Mouse (Mus musculus): ENCODE measurements around the gene Ankrd12. TPM values are rescaled to one million over a fixed set of nuclear protein-coding genes. Genes with fewer than 3 reads are reported as not detected.

Ankrd12 gene
- total and polyA plus RNA-seq, 3 experiments = 2.6 to 22.2 (median 18.7) TPM

DNA sequence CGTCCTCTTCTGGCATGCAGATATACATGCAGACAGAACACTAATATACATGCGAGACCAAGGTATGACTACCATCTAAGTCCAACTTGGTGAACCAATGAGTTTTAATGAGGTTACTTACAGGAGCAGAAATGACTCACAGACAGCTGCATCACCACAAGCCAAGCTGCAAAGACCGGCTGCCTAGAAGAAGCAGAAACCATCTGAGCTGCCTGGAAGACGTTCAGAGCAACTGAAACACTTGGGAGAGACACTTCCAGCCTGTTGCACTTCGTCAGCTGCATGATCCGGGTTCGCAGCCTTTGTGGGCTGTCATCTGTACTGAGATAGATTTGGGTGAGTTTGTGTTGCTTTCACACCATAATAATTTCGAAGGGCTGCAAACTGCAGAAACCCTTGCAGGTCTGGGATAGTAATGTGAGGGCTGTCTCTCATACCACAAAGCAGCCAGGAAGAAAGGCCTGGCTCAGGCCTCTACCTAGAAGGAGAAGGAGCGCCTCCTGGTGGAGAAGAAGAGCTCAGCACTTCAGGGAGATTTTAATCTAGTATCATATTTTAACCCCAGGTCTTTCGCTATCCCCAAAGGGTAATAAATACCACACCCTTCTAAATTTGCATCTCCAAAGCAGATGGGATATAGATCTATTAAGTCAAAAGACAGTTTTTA is 29.8 kb upstream of the Ankrd12 start:
- Histone ChIP-seq H3K79me2 (replicated peaks; ENCODE audit: control insufficient read depth, insufficient read depth, low read length) (no peaks in the 10 kb centered on the region), H3K27ac (no peak overlapping the region), H3K9ac (ENCODE audit: low read depth, low read length) (no peak overlapping the region), H3K4me1 (ENCODE audit: control insufficient read depth, insufficient read depth, low read length) (peaks cover 2% of the 10 kb centered on the region; the same call in 1 of the 2 replicates), H3K4me3 (no peak overlapping the region), H3K27me3 (ENCODE audit: control insufficient read depth, insufficient read depth, low read length) (no peaks in the 10 kb centered on the region), H3K36me3 (ENCODE audit: control insufficient read depth, insufficient read depth, low read length) (no peaks in the 10 kb centered on the region; the same call in 1 of the 2 replicates)
- intact Hi-C loops (cut with DNase I) = loop anchor here (1.0 to 10.0 kb wide), 4 partner anchors 45 to 402 kb away; partner anchors contain the start of gene Twsg1
- peak; percentile 97 for TF ChIP-seq CTCF (IDR thresholded peaks at IDR 0.05)
- no peak for TF ChIP-seq POLR2A (IDR thresholded peaks at IDR 0.05; ENCODE audit: insufficient read depth, low read depth, low read length)
- 0 out of 2 replicates have a peak, but pooled peaks have one; percentile 45 for TF ChIP-seq EP300 (IDR thresholded peaks at IDR 0.05; ENCODE audit: insufficient read depth, low read depth, low read length)
- DNase-seq = peak; percentile 55 to 59
- 46% methylated on average over 10 of the region's 10 CpGs for whole genome bisulfite sequencing

- no peaks in the 10 kb centered on the region; the same call in 1 of the 2 replicates for H3K79me2 ChIP-seq (replicated peaks; ENCODE audit: control insufficient read depth, insufficient read depth, low read length)
- H3K9ac ChIP-seq (ENCODE audit: low read depth, low read length) = no peak overlapping the region
- no peak for DNase-seq
- no peak overlapping the region for H3K4me3 ChIP-seq
- TF ChIP-seq POLR2A (IDR thresholded peaks at IDR 0.05; ENCODE audit: insufficient read depth, low read depth, low read length) (no peak), CTCF (IDR thresholded peaks at IDR 0.05) (no peak), EP300 (IDR thresholded peaks at IDR 0.05; ENCODE audit: insufficient read depth, low read depth, low read length) (no peak)
- intact Hi-C loops (cut with DNase I) = loop anchor here (10.0 kb wide), 1 partner anchor 399 kb away; no protein-coding TSS in a partner anchor
- 87% methylated on average over 7 of the region's 7 CpGs for WGBS
- H3K4me1 ChIP-seq (ENCODE audit: control insufficient read depth, insufficient read depth, low read length) = peaks cover 3% of the 10 kb centered on the region
- no peak overlapping the region for H3K27ac ChIP-seq
- no peaks in the 10 kb centered on the region for H3K27me3 ChIP-seq (ENCODE audit: control insufficient read depth, insufficient read depth, low read length)
- H3K36me3 ChIP-seq (ENCODE audit: control insufficient read depth, insufficient read depth, low read length) = peaks cover 10% of the 10 kb centered on the region
Measured at GRCm38 (mm10) chr17:66104076-66104475, 27.2 kb upstream of the Ankrd12 start.

- H3K4me3 ChIP-seq = peak within 1 kb of the TSS; percentile 87
- peaks cover 4% of the 10 kb centered on the region for H3K79me2 ChIP-seq (replicated peaks; ENCODE audit: control insufficient read depth, insufficient read depth, low read length)
- H3K9ac ChIP-seq (ENCODE audit: low read depth, low read length) = peak within 1 kb of the TSS; percentile 96
- H3K4me1 ChIP-seq (ENCODE audit: control insufficient read depth, insufficient read depth, low read length) = peaks cover 5% of the 10 kb centered on the region; the same call in 1 of the 2 replicates
- peak; percentile 93 to 97 for DNase-seq
- WGBS = under 1% methylated on average over 67 of the region's 67 CpGs
- H3K27ac ChIP-seq = peak within 1 kb of the TSS; percentile 94
- intact Hi-C loops (cut with DNase I) = loop anchor here (1.0 to 10.0 kb wide), 3 partner anchors 24 to 487 kb away; partner anchors contain the start of gene Ankrd12
- peak; percentile 96 for TF ChIP-seq POLR2A (IDR thresholded peaks at IDR 0.05; ENCODE audit: insufficient read depth, low read depth, low read length)
- TF ChIP-seq CTCF (IDR thresholded peaks at IDR 0.05) = peak; percentile 93
- TF ChIP-seq EP300 (IDR thresholded peaks at IDR 0.05; ENCODE audit: insufficient read depth, low read depth, low read length) = 0 out of 2 replicates have a peak, but pooled peaks have one; percentile 4
- peaks cover 18% of the 10 kb centered on the region for H3K36me3 ChIP-seq (ENCODE audit: control insufficient read depth, insufficient read depth, low read length)
- H3K27me3 ChIP-seq (ENCODE audit: control insufficient read depth, insufficient read depth, low read length) = no peaks in the 10 kb centered on the region
Measured at GRCm38 (mm10) chr17:66101380-66102330, 24.8 kb upstream of the Ankrd12 start, which contains the start of gene Ndufv2. Gene Ndufv2 (minus strand): TSS chr17:66101559.

GRCm38 (mm10) chr17:66100566-66101379 is 23.9 kb upstream of the Ankrd12 start:
- Histone ChIP-seq H3K79me2 (replicated peaks; ENCODE audit: control insufficient read depth, insufficient read depth, low read length) (peaks cover 4% of the 10 kb centered on the region), H3K4me3 (peak overlapping the region; percentile 87), H3K36me3 (ENCODE audit: control insufficient read depth, insufficient read depth, low read length) (peaks cover 18% of the 10 kb centered on the region), H3K4me1 (ENCODE audit: control insufficient read depth, insufficient read depth, low read length) (peaks cover 5% of the 10 kb centered on the region; the same call in 1 of the 2 replicates), H3K27me3 (ENCODE audit: control insufficient read depth, insufficient read depth, low read length) (no peaks in the 10 kb centered on the region), H3K9ac (ENCODE audit: low read depth, low read length) (peak overlapping the region; percentile 96), H3K27ac (peak overlapping the region; percentile 94)
- no peak for DNase-seq
- WGBS = under 1% methylated on average over 41 of the region's 41 CpGs
- no peak for TF ChIP-seq EP300 (IDR thresholded peaks at IDR 0.05; ENCODE audit: insufficient read depth, low read depth, low read length)
- intact Hi-C loops (cut with DNase I) = loop anchor here (1.0 to 10.0 kb wide), 3 partner anchors 23 to 486 kb away; partner anchors contain the start of gene Ankrd12

GRCm38 (mm10) chr17:66092664-66093063 is 15.8 kb upstream of the Ankrd12 start:
- Histone ChIP-seq H3K79me2 (replicated peaks; ENCODE audit: control insufficient read depth, insufficient read depth, low read length) (peaks cover 12% of the 10 kb centered on the region), H3K4me1 (ENCODE audit: control insufficient read depth, insufficient read depth, low read length) (peaks cover 6% of the 10 kb centered on the region), H3K9ac (ENCODE audit: low read depth, low read length) (no peak overlapping the region), H3K4me3 (no peak overlapping the region), H3K36me3 (ENCODE audit: control insufficient read depth, insufficient read depth, low read length) (peaks cover 15% of the 10 kb centered on the region), H3K27ac (no peak overlapping the region), H3K27me3 (ENCODE audit: control insufficient read depth, insufficient read depth, low read length) (no peaks in the 10 kb centered on the region)
- WGBS = 49% methylated on average over 3 of the region's 3 CpGs
- TF ChIP-seq CTCF (IDR thresholded peaks at IDR 0.05) = no peak
- TF ChIP-seq POLR2A (IDR thresholded peaks at IDR 0.05; ENCODE audit: insufficient read depth, low read depth, low read length) = no peak
- no peak for TF ChIP-seq EP300 (IDR thresholded peaks at IDR 0.05; ENCODE audit: insufficient read depth, low read depth, low read length)
- intact Hi-C loops (cut with DNase I) = no loop called here
- no peak for DNase-seq

All from heart, adult 2 months (tissue).